Mouse (Mus musculus): ENCODE results near the gene Spsb3. TPM values are rescaled to one million over a fixed set of nuclear protein-coding genes. Genes with fewer than 3 reads are reported as not detected.

The Spsb3 gene
- polyA plus RNA-seq, 1 experiment from 2014 or later: 33.9 TPM

DNA sequence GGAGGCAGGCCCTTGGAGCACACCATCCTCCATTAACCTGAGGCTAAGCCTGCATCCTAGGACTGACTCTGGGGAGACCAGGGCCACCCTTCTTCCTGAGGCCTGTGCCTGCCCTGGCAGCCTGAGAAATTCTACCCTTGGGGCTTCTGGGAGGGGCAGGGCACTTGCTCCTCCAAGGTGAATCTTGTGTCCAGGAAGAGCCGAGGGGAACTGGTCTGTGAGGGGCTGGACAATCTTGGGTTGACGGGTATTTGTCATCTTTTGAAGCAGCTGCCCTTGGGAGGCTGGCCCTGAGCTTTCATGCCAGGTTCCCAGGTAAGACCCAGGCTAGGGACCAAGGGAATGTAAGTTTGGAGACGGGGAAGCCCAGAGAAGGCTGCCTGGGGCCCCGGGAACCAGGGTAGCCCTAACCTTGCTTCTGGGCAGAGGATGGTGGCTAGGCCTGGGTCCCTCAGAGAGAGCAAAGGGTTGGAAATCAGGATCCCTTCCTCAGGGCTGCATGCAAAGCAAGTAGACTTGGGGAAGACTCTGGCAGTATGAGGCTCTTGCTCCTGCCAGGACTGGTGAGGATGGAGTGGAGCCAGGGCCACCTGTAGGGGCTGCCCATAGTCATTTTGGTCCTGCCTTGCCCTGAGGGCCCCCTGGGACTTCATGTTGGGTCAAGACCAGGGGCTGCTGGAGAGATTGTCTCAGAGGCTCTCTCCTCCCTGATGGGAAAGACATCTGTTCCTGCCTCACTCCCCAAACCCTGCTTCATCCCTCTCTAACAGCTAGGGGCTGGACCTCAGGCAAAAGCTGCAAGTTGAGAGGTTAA is 11.8 kb downstream of the Spsb3 start:
- no peaks in the 10 kb centered on the region for H3K27me3 ChIP-seq (replicated peaks; ENCODE audit: control insufficient read depth, insufficient read depth, low read length)
- H3K9ac ChIP-seq (ENCODE audit: low read depth, low read length): 0 out of 2 replicates have a peak overlapping the region, but pooled peaks have one; percentile 38
- no peak overlapping the region for H3K4me3 ChIP-seq (ENCODE audit: low read length)
- H3K9me3 ChIP-seq (ENCODE audit: control insufficient read depth, low read length): no peaks in the 10 kb centered on the region
- no peak for ATAC-seq
- H3K4me1 ChIP-seq (ENCODE audit: control insufficient read depth, insufficient read depth, low read length): peaks cover 24% of the 10 kb centered on the region
- H3K36me3 ChIP-seq (ENCODE audit: control insufficient read depth, insufficient read depth, low read length): peaks cover 36% of the 10 kb centered on the region
- H3K27ac ChIP-seq (ENCODE audit: low read length): no peak overlapping the region
- no peak overlapping the region for H3K4me2 ChIP-seq (ENCODE audit: low read depth, low read length)
- 82% methylated on average over 4 of the region's 4 CpGs for WGBS

DNA sequence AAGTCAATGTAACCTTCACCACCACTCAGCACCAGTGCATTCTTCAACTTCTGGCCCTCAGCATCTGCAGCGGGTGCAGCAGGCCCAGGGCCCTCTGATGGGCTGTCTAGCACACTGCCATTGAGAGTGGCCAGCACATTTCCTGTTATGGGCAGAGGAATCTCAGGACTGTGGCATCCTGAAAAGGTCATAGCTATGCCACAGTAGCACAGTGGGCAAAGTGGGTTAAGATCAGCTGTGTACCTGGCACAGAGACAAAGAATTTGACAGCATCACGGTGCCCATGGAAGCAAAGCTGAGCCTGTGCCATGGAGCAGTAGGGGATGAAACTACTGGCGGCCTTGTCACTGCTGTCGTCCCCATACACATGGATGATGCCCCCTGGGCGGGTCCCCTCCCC is 12.7 kb downstream of the Spsb3 start:
- WGBS: 83% methylated on average over 5 of the region's 5 CpGs
- Histone ChIP-seq H3K27me3 (replicated peaks; ENCODE audit: control insufficient read depth, insufficient read depth, low read length) (no peaks in the 10 kb centered on the region), H3K36me3 (ENCODE audit: control insufficient read depth, insufficient read depth, low read length) (peaks cover 38% of the 10 kb centered on the region), H3K4me1 (ENCODE audit: control insufficient read depth, insufficient read depth, low read length) (peaks cover 18% of the 10 kb centered on the region), H3K9ac (ENCODE audit: low read depth, low read length) (no peak overlapping the region), H3K4me2 (ENCODE audit: low read depth, low read length) (no peak overlapping the region), H3K9me3 (ENCODE audit: control insufficient read depth, low read length) (no peaks in the 10 kb centered on the region), H3K4me3 (ENCODE audit: low read length) (no peak overlapping the region), H3K27ac (ENCODE audit: low read length) (no peak overlapping the region)
- ATAC-seq: no peak

GRCm38 (mm10) chr17:24900014-24900413 is 13.6 kb downstream of the Spsb3 start:
- H3K27ac ChIP-seq (ENCODE audit: low read length): no peak overlapping the region
- H3K4me2 ChIP-seq (ENCODE audit: low read depth, low read length): no peak overlapping the region
- peaks cover 44% of the 10 kb centered on the region for H3K36me3 ChIP-seq (ENCODE audit: control insufficient read depth, insufficient read depth, low read length)
- no peak for ATAC-seq
- H3K9me3 ChIP-seq (ENCODE audit: control insufficient read depth, low read length): no peaks in the 10 kb centered on the region
- WGBS: 94% methylated on average over 6 of the region's 6 CpGs
- no peak overlapping the region for H3K4me3 ChIP-seq (ENCODE audit: low read length)
- peaks cover 17% of the 10 kb centered on the region for H3K4me1 ChIP-seq (ENCODE audit: control insufficient read depth, insufficient read depth, low read length)
- no peak overlapping the region for H3K9ac ChIP-seq (ENCODE audit: low read depth, low read length)
- H3K27me3 ChIP-seq (replicated peaks; ENCODE audit: control insufficient read depth, insufficient read depth, low read length): no peaks in the 10 kb centered on the region

DNA sequence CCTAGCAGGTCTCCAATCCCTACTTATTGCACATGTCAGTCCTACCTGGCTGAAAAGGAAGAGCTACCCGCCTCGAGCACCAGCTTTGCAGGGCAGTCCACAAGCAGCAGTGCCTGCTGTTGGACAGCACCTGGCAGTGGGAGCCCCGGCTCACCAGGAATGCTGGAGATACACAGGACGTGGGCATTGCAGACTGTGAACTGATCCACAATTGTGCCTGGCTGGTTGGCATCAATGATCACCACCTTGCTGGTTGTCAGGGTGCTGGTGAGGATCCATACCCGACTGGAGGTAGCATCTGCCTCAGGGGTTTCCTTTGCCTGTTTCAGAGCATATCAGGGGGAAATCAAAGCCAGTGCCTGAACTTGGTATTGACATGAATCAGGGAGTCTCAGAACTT is 15.7 kb downstream of the Spsb3 start:
- Histone ChIP-seq H3K4me2 (ENCODE audit: low read depth, low read length) (no peak overlapping the region), H3K4me3 (ENCODE audit: low read length) (no peak overlapping the region), H3K4me1 (ENCODE audit: control insufficient read depth, insufficient read depth, low read length) (peaks cover 5% of the 10 kb centered on the region), H3K9me3 (ENCODE audit: control insufficient read depth, low read length) (no peaks in the 10 kb centered on the region), H3K27ac (ENCODE audit: low read length) (no peak overlapping the region), H3K9ac (ENCODE audit: low read depth, low read length) (no peak overlapping the region), H3K27me3 (replicated peaks; ENCODE audit: control insufficient read depth, insufficient read depth, low read length) (no peaks in the 10 kb centered on the region), H3K36me3 (ENCODE audit: control insufficient read depth, insufficient read depth, low read length) (peaks cover 54% of the 10 kb centered on the region)
- ATAC-seq: no peak
- 89% methylated on average over 5 of the region's 5 CpGs for WGBS

DNA sequence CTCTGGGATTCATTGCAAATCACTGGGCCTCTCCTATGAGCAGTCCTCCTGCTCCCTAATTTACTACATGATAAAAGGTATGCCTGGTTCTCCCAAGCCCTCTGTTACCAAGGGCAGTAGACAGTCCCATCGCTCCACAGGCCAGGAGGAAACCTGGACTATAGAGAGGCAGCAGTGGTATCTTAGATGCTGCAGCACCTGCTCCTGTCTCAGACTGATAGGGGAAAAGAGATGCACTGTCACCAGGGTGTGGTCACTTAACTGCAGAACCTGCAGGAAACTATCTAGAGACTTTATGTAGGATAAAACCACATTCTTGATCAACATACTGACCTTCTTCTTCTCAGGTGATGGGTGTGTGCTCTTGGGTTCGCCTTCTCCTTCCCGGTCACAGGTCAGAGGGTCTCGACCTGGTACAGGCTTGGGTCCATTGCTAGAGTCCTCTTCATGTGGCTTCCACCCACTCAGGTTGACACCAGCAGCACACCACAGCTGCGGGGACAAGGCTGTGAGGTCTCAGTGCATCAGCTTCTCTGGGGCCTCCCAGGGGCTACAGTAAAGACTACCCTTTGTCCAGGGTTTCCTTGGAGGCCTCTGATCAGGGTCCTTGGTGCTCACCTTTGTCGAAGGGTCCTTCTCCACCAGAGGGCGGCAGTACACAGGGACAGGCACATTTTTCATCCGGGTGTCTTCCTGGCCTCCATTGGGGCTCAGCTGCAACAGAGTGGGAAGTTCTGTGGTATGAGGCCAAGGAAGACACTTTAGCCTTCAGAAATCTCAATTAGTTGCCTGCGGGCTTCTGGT is 16.4 kb downstream of the Spsb3 start:
- Histone ChIP-seq H3K4me3 (ENCODE audit: low read length) (no peak overlapping the region), H3K36me3 (ENCODE audit: control insufficient read depth, insufficient read depth, low read length) (peaks cover 50% of the 10 kb centered on the region), H3K9ac (ENCODE audit: low read depth, low read length) (no peak overlapping the region), H3K27me3 (replicated peaks; ENCODE audit: control insufficient read depth, insufficient read depth, low read length) (no peaks in the 10 kb centered on the region), H3K4me2 (ENCODE audit: low read depth, low read length) (no peak overlapping the region), H3K4me1 (ENCODE audit: control insufficient read depth, insufficient read depth, low read length) (no peaks in the 10 kb centered on the region), H3K27ac (ENCODE audit: low read length) (no peak overlapping the region), H3K9me3 (ENCODE audit: control insufficient read depth, low read length) (no peaks in the 10 kb centered on the region)
- ATAC-seq: peak; percentile 58
- WGBS: 70% methylated on average over 9 of the region's 9 CpGs

DNA sequence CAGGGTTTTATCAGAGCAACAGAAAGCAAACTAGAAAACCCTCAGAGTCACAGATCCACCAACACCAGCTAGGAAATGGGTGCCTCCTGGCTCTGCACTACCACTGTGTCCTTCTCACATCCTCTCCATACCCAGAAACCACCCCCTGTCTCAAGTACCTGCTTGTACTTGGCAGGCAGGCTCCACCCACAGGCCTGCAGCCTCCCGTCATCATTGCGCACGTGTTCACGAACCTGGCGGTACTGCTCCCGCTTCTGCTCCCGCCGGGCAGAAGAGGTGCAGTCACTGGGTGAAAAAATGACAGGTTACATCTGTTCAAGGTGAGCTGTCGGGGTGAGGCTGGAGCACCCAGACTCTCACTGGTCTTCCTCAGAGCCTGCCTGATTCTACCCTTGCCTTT is 17.3 kb downstream of the Spsb3 start:
- Histone ChIP-seq H3K27me3 (replicated peaks; ENCODE audit: control insufficient read depth, insufficient read depth, low read length) (no peaks in the 10 kb centered on the region), H3K4me2 (ENCODE audit: low read depth, low read length) (no peak overlapping the region), H3K4me3 (ENCODE audit: low read length) (no peak overlapping the region), H3K9me3 (ENCODE audit: control insufficient read depth, low read length) (no peaks in the 10 kb centered on the region), H3K9ac (ENCODE audit: low read depth, low read length) (no peak overlapping the region), H3K27ac (ENCODE audit: low read length) (no peak overlapping the region), H3K36me3 (ENCODE audit: control insufficient read depth, insufficient read depth, low read length) (peaks cover 50% of the 10 kb centered on the region), H3K4me1 (ENCODE audit: control insufficient read depth, insufficient read depth, low read length) (no peaks in the 10 kb centered on the region)
- no peak for ATAC-seq
- 85% methylated on average over 9 of the region's 9 CpGs for WGBS

GRCm38 (mm10) chr17:24907591-24907990 is 21.1 kb downstream of the Spsb3 start:
- H3K9me3 ChIP-seq (ENCODE audit: control insufficient read depth, low read length): no peaks in the 10 kb centered on the region
- H3K9ac ChIP-seq (ENCODE audit: low read depth, low read length): no peak overlapping the region
- peaks cover 35% of the 10 kb centered on the region for H3K36me3 ChIP-seq (ENCODE audit: control insufficient read depth, insufficient read depth, low read length)
- H3K27ac ChIP-seq (ENCODE audit: low read length): no peak overlapping the region
- no peaks in the 10 kb centered on the region for H3K27me3 ChIP-seq (replicated peaks; ENCODE audit: control insufficient read depth, insufficient read depth, low read length)
- H3K4me3 ChIP-seq (ENCODE audit: low read length): no peak overlapping the region
- ATAC-seq: no peak
- H3K4me1 ChIP-seq (ENCODE audit: control insufficient read depth, insufficient read depth, low read length): no peaks in the 10 kb centered on the region
- 93% methylated on average over 2 of the region's 2 CpGs for WGBS
- H3K4me2 ChIP-seq (ENCODE audit: low read depth, low read length): no peak overlapping the region

- H3K27ac ChIP-seq (ENCODE audit: low read length): no peak overlapping the region
- no peak overlapping the region for H3K9ac ChIP-seq (ENCODE audit: low read depth, low read length)
- H3K4me2 ChIP-seq (ENCODE audit: low read depth, low read length): no peak overlapping the region
- H3K27me3 ChIP-seq (replicated peaks; ENCODE audit: control insufficient read depth, insufficient read depth, low read length): no peaks in the 10 kb centered on the region
- ATAC-seq: no peak
- no peak overlapping the region for H3K4me3 ChIP-seq (ENCODE audit: low read length)
- no peaks in the 10 kb centered on the region for H3K4me1 ChIP-seq (ENCODE audit: control insufficient read depth, insufficient read depth, low read length)
- peaks cover 30% of the 10 kb centered on the region for H3K36me3 ChIP-seq (ENCODE audit: control insufficient read depth, insufficient read depth, low read length)
- H3K9me3 ChIP-seq (ENCODE audit: control insufficient read depth, low read length): no peaks in the 10 kb centered on the region
Measured at GRCm38 (mm10) chr17:24913984-24914383, 27.5 kb downstream of the Spsb3 start.

GRCm38 (mm10) chr17:24923246-24923645 is 36.8 kb downstream of the Spsb3 start:
- H3K27me3 ChIP-seq (replicated peaks; ENCODE audit: control insufficient read depth, insufficient read depth, low read length): no peaks in the 10 kb centered on the region
- H3K4me3 ChIP-seq (ENCODE audit: low read length): no peak overlapping the region
- H3K9me3 ChIP-seq (ENCODE audit: control insufficient read depth, low read length): no peaks in the 10 kb centered on the region
- H3K9ac ChIP-seq (ENCODE audit: low read depth, low read length): no peak overlapping the region
- ATAC-seq: no peak
- peaks cover 12% of the 10 kb centered on the region for H3K36me3 ChIP-seq (ENCODE audit: control insufficient read depth, insufficient read depth, low read length)
- H3K4me1 ChIP-seq (ENCODE audit: control insufficient read depth, insufficient read depth, low read length): no peaks in the 10 kb centered on the region
- H3K4me2 ChIP-seq (ENCODE audit: low read depth, low read length): no peak overlapping the region
- no peak overlapping the region for H3K27ac ChIP-seq (ENCODE audit: low read length)
- 90% methylated on average over 1 of the region's 1 CpGs for WGBS
